ENCODE assay signal across 19 mouse cellular contexts in the genomic region with DNA sequence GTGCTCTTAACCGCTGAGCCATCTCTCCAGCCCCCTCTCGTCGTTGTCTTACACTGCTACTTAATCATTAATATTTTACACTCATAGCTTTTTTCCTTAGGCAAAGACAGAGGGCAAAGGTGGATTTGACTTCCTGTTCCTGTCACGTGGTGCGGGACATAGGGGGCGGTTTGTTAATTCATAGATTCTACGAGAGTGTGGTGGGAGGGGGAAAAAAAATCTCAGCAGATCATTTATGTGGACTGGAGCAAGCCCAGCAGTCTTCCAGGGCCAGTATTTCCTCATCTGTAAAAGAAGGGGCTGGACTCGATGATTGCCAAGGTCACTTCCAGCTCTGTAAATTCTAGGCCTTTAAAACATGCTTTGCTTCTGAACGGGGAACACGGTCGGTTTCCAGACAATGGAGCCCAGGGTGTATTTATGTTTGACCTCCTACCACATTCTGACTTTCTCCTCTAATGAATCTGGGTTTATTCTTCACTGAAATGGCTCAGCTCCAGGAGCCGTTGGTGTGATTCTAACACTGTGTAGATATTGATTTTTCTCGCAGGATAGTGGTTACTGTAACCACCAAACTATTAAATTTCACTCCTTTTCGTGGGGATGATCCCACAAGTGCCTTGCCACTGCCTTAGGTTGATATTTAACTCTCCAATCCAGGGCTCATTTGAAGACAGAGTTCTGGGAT. TPM values are rescaled to one million over a fixed set of nuclear protein-coding genes. Genes with fewer than 3 reads are reported as not detected.
DNase-seq lines count a peak whose midpoint lies in the region; ATAC-seq and TF ChIP-seq lines count a peak whose summit lies in the region.
"Had no signal": no experiment of that assay in that cellular context is flagged by ENCODE, and none has a peak within 500 bp of the region (broad histone marks: within the 10 kb centered on the region; RNA-seq: fewer than 3 reads in every experiment).

No protein-coding gene starts in this region.

- peak overlapping the region; percentile 25 for H3K27ac ChIP-seq in kidney, embryonic 16.5 days (ENCODE audit: low read length)
- no peak overlapping the region for H3K27ac ChIP-seq in lung, embryonic 14.5 days (ENCODE audit: low read depth)
- H3K27ac ChIP-seq in limb, embryonic 15.5 days, result peak overlapping the region; percentile 33; the same call in 1 of the 2 replicates
- H3K27ac ChIP-seq: embryonic facial prominence, embryonic 13.5 days; forebrain, embryonic 13.5 days; heart, adult 2 months; hindbrain, embryonic 12.5 days; left cerebral cortex, adult 2 months; stomach, embryonic 15.5 days had no signal

- 33% methylated on average over 14 of the region's 14 CpGs for WGBS in kidney, embryonic 16.5 days
- WGBS in lung, embryonic 14.5 days, result 55% methylated on average over 14 of the region's 14 CpGs
- 54% methylated on average over 14 of the region's 14 CpGs for WGBS in limb, embryonic 15.5 days

- H3K36me3 ChIP-seq in kidney, embryonic 16.5 days (ENCODE audit: insufficient read depth, low read length), result no peaks in the 10 kb centered on the region
- no peaks in the 10 kb centered on the region for H3K36me3 ChIP-seq in lung, embryonic 14.5 days (ENCODE audit: insufficient read depth)
- H3K36me3 ChIP-seq in limb, embryonic 15.5 days, result no peaks in the 10 kb centered on the region
- H3K36me3 ChIP-seq: embryonic facial prominence, embryonic 13.5 days; hindbrain, embryonic 12.5 days; stomach, embryonic 15.5 days had no signal

- no peaks in the 10 kb centered on the region for H3K27me3 ChIP-seq in kidney, embryonic 16.5 days (ENCODE audit: insufficient read depth, low read length)
- no peaks in the 10 kb centered on the region for H3K27me3 ChIP-seq in lung, embryonic 14.5 days (ENCODE audit: insufficient read depth, low read length)
- H3K27me3 ChIP-seq in limb, embryonic 15.5 days, result no peaks in the 10 kb centered on the region
- H3K27me3 ChIP-seq: embryonic facial prominence, embryonic 13.5 days; stomach, embryonic 15.5 days had no signal

- peaks cover 18% of the 10 kb centered on the region; the same call in 1 of the 2 replicates for H3K4me1 ChIP-seq in kidney, embryonic 16.5 days (ENCODE audit: insufficient read depth, low read length)
- H3K4me1 ChIP-seq in lung, embryonic 14.5 days (ENCODE audit: insufficient read depth), result no peaks in the 10 kb centered on the region
- H3K4me1 ChIP-seq in limb, embryonic 15.5 days, result peaks cover 18% of the 10 kb centered on the region

- DNase-seq in adrenal gland, postnatal 10 days, result peak; percentile 11
- no peak for DNase-seq in adrenal gland, postnatal 25 days
- DNase-seq in kidney, postnatal 36 days, result no peak
- DNase-seq in lung, embryonic 14.5 days, result peak; percentile 22
- no peak for DNase-seq in lung, postnatal 4 days
- DNase-seq: cerebellum, adult 11-12 months; cerebellum, postnatal 10 days; gastrocnemius, postnatal 36 days; heart, adult 2 months; lung, postnatal 14 days; thymus, postnatal 25 days had no signal

- H3K4me2 ChIP-seq in kidney, embryonic 16.5 days (replicated peaks; ENCODE audit: low read depth, low read length), result no peak overlapping the region
- no peak overlapping the region for H3K4me2 ChIP-seq in lung, embryonic 14.5 days
- H3K4me2 ChIP-seq in limb, embryonic 15.5 days, result no peak overlapping the region
- H3K4me2 ChIP-seq: embryonic facial prominence, embryonic 13.5 days; forebrain, embryonic 13.5 days; hindbrain, embryonic 12.5 days; stomach, embryonic 15.5 days had no signal

- H3K9ac ChIP-seq in kidney, embryonic 16.5 days (replicated peaks; ENCODE audit: low read length), result peak overlapping the region; percentile 5; the same call in 1 of the 2 replicates
- H3K9ac ChIP-seq in lung, embryonic 14.5 days, result no peak overlapping the region
- no peak overlapping the region for H3K9ac ChIP-seq in limb, embryonic 15.5 days
- H3K9ac ChIP-seq: embryonic facial prominence, embryonic 13.5 days; forebrain, embryonic 13.5 days; hindbrain, embryonic 12.5 days; stomach, embryonic 15.5 days had no signal

- TF ChIP-seq CTCF in lung, embryonic 14.5 days (IDR thresholded peaks at IDR 0.05; ENCODE audit: low read depth), result no peak

- peak; percentile 66 for ATAC-seq in kidney, embryonic 16.5 days (ENCODE audit: low FRiP score, low TSS enrichment)
- no peak for ATAC-seq in lung, embryonic 14.5 days (ENCODE audit: insufficient read depth)
- no peak for ATAC-seq in limb, embryonic 15.5 days (ENCODE audit: insufficient number of reproducible peaks, low FRiP score, low TSS enrichment, low read depth)
- ATAC-seq: forebrain, embryonic 13.5 days had no signal

- H3K9me3 ChIP-seq in kidney, embryonic 16.5 days (ENCODE audit: low read length), result peaks cover 13% of the 10 kb centered on the region
- no peaks in the 10 kb centered on the region for H3K9me3 ChIP-seq in lung, embryonic 14.5 days (ENCODE audit: low read depth, low read length)
- H3K9me3 ChIP-seq in limb, embryonic 15.5 days, result no peaks in the 10 kb centered on the region
- H3K9me3 ChIP-seq: hindbrain, embryonic 12.5 days; stomach, embryonic 15.5 days had no signal

- H3K4me3 ChIP-seq in kidney, embryonic 16.5 days (ENCODE audit: low read length), result no peak overlapping the region
- no peak overlapping the region for H3K4me3 ChIP-seq in lung, embryonic 14.5 days (ENCODE audit: low read depth, low read length)
- H3K4me3 ChIP-seq in limb, embryonic 15.5 days, result no peak overlapping the region
- H3K4me3 ChIP-seq: embryonic facial prominence, embryonic 13.5 days; forebrain, embryonic 13.5 days; heart, adult 2 months; hindbrain, embryonic 12.5 days; left cerebral cortex, adult 2 months; stomach, embryonic 15.5 days had no signal

RNA-seq across cellular contexts. Expression of a gene that starts 1.4 kb away (rescaled TPM):
- 10 to 100 TPM in 1 of 2 experiments, 1 to 10 TPM in 1; 7.3 to 12.3 TPM for total RNA-seq in adrenal gland, postnatal 10 days (2021)
- total RNA-seq in adrenal gland, postnatal 25 days (2021), result 6.1 and 6.5 TPM in 2 replicates
- polyA plus RNA-seq in kidney, embryonic 16.5 days (2015; fragmentation: Nextera tagmentation; extraction: Ambion mirVana), result 37.1 and 38.8 TPM in 2 replicates
- polyA plus RNA-seq in lung, embryonic 14.5 days (2014; fragmentation: Nextera tagmentation; extraction: Ambion mirVana), result 34.9 and 38.2 TPM in 2 replicates
- 28.2 and 30.0 TPM in 2 replicates for polyA plus RNA-seq in limb, embryonic 15.5 days (2015; fragmentation: Nextera tagmentation; extraction: Ambion mirVana)
- total RNA-seq: neutrophil, adult 5-6 weeks had no signal

Comparison
In these comparisons a context has a peak if more than half of its experiments do, and no peak if none do; other contexts are left out.
1. DNase-seq: peak in adrenal gland, postnatal 10 days (single experiment) and lung, embryonic 14.5 days (single experiment); none in adrenal gland, postnatal 25 days (single experiment), kidney, postnatal 36 days (0 of 2) and lung, postnatal 4 days (0 of 2).